Mouse (Mus musculus) neural tube, embryonic 14.5 days (tissue): Measurements from ENCODE around the gene Usp21. TPM values are rescaled to one million over a fixed set of nuclear protein-coding genes. Genes with fewer than 3 reads are reported as not detected.
"Not testable (repeated sequence)": the region's sequence is repeated elsewhere in the genome, so short reads cannot be mapped to it uniquely, and the experiment has no call there.

Source experiments
- ATAC-seq: fragments of 200-750 bp; cut with Nextera tagmentation; 2 replicates; pipeline ENCODE4 v1.8.0; 2017; ENCODE audit warnings: low read depth, mild to moderate bottlenecking, moderate TSS enrichment, moderate library complexity
- H3K27ac ChIP-seq: fragments of 300-500 bp; sonication (generic); 2 replicates; pipeline ENCODE4 v1.5.1; 2014; ENCODE audit warnings: low read depth, mild to moderate bottlenecking, control low read depth, low read length, moderate library complexity, mixed read lengths
- H3K27me3 ChIP-seq: fragments of 300-500 bp; sonication (generic); 2 replicates; pipeline ENCODE4 v1.6.1; 2014; ENCODE audit warnings: low read length; ENCODE audit not compliant: control insufficient read depth, insufficient read depth
- H3K36me3 ChIP-seq: fragments of 300-500 bp; sonication (generic); 2 replicates; pipeline ENCODE4 v1.6.1; 2014; ENCODE audit warnings: low read length, mixed read lengths; ENCODE audit not compliant: control insufficient read depth, insufficient read depth
- H3K4me1 ChIP-seq: fragments of 300-500 bp; sonication (generic); 2 replicates; pipeline ENCODE4 v1.6.1; 2014; ENCODE audit warnings: low read length; ENCODE audit not compliant: control insufficient read depth, insufficient read depth
- H3K4me2 ChIP-seq: fragments of 300-500 bp; sonication (generic); 2 replicates; pipeline ENCODE4 v1.6.1; 2014; ENCODE audit warnings: mild to moderate bottlenecking, low read depth, low read length, control low read depth
- H3K4me3 ChIP-seq: fragments of 300-500 bp; sonication (generic); 2 replicates; pipeline ENCODE4 v1.5.1; 2014; ENCODE audit warnings: low read depth, low read length, control low read depth, mixed read lengths
- H3K9ac ChIP-seq: fragments of 300-500 bp; sonication (generic); replicated peaks from 2 replicates; pipeline ENCODE4 v1.6.1; 2014; ENCODE audit warnings: low read depth, mild to moderate bottlenecking, control low read depth, low read length, mixed read lengths
- H3K9me3 ChIP-seq: fragments of 300-500 bp; sonication (generic); 2 replicates; pipeline ENCODE4 v1.6.1; 2016; ENCODE audit warnings: low read length; ENCODE audit not compliant: control insufficient read depth
- WGBS: fragments of 180-500 bp; shearing (Covaris S2); extraction: QIAGEN DNeasy Blood & Tissue Kit; methylation state at CpG from one replicate; pipeline ENCODE4 v1.1.7; 2014; 5-methylcytosine and 5-hydroxymethylcytosine counted together
- polyA plus RNA-seq: library from polyadenylated mRNA; unstranded; fragments of >200 nt; fragmentation: Nextera tagmentation; extraction: Ambion mirVana; gene quantifications from 2 replicates; pipeline ENCODE4 v1.2.1, GENCODE M21; 2014

The Usp21 gene
- polyA plus RNA-seq, 1 experiment from 2014 or later: 76.8 TPM

DNA sequence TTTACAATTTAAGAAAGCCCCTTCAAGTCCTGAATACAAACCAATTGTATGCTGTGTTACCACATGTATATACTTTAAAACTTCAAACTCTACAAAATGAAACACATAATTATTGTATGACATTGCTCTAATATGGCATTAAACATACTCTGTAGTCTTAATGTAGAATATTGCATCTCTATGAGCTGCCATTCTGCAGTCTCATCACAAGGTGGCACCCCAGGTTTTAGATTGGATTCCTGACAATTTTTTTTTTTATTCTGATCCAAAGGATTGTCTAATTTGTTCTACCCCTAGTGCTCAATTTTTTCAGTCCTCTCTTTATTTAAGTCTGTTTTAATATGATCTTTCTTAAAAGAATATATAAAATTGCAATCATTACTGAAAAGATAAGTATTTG lies 33.6 kb upstream of the Usp21 start:
- no peak overlapping the region for H3K9ac ChIP-seq
- no peaks in the 10 kb centered on the region for H3K27me3 ChIP-seq
- H3K36me3 ChIP-seq: no peaks in the 10 kb centered on the region
- no peak overlapping the region for H3K4me2 ChIP-seq
- no peaks in the 10 kb centered on the region for H3K4me1 ChIP-seq
- H3K4me3 ChIP-seq: no peak overlapping the region
- no peaks in the 10 kb centered on the region for H3K9me3 ChIP-seq
- H3K27ac ChIP-seq: no peak overlapping the region
- ATAC-seq: no peak

DNA sequence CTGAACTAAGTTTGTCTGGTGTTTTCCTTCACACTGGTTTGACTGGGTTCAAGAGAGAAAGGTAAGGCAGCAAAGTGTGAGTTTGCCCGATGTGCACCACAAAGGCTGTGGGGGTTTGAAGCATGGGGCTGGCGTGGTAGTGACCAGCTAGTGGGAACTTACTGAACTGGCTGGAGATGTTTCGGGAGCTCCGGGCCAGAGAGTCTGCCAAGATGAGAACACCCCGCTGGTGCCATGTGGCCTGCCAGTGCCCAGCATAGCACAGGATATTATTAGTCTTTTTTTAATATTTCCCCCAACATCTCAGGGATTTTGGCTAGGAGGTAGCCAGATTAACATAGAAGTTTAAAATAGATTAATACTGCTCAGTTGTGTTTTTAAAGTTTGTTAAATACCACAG lies 32.4 kb upstream of the Usp21 start:
- 19% methylated on average over 5 of the region's 5 CpGs for WGBS
- Histone ChIP-seq H3K4me3 (no peak overlapping the region), H3K9me3 (no peaks in the 10 kb centered on the region), H3K27ac (no peak overlapping the region), H3K36me3 (no peaks in the 10 kb centered on the region), H3K4me1 (no peaks in the 10 kb centered on the region), H3K4me2 (no peak overlapping the region), H3K9ac (no peak overlapping the region), H3K27me3 (no peaks in the 10 kb centered on the region)
- no peak for ATAC-seq

DNA sequence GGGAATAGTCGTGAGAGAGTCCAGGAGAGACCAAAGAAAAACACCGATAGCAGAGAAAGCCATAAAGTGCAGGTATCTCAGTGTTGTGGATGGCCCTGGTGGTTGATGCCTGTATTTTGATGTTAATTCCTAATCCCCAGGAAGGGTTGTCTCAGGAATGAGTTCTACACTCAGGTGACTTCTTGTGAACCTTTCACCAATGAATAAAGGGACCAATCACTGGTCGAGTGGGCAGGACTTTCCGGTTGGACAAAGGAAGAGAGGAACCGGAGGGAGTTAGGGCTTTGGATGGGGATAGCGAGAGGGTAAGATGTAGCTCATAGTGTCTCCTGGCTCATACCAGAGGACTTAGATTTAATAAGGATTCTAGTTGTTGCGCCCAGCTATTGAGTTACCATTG lies 32.0 kb upstream of the Usp21 start:
- Histone ChIP-seq H3K4me2 (no peak overlapping the region), H3K9ac (no peak overlapping the region), H3K9me3 (no peaks in the 10 kb centered on the region), H3K4me3 (no peak overlapping the region), H3K36me3 (no peaks in the 10 kb centered on the region), H3K4me1 (no peaks in the 10 kb centered on the region), H3K27me3 (no peaks in the 10 kb centered on the region), H3K27ac (no peak overlapping the region)
- 9% methylated on average over 7 of the region's 7 CpGs for WGBS
- ATAC-seq: no peak

DNA sequence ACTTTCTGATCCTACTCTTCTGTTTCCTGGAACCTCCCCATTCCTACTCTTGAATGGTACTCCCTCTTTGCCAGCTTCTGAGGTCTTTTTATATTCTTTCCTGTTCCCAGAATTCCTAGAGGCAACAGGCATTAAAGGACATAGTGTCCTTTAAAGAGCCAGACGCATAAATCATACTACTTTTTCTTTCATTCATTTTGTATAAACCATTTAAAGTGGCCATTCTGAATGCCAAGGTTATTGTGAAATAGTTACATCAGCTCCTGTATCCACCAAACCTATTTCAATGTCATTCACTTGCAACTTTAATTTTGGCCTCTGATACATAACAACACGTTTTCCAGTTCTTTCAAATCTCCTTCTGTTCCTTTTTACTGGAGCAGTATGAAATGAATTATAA lies 21.5 kb upstream of the Usp21 start:
- no peak overlapping the region for H3K27ac ChIP-seq
- no peak overlapping the region for H3K9ac ChIP-seq
- ATAC-seq: no peak
- no peak overlapping the region for H3K4me2 ChIP-seq
- H3K4me1 ChIP-seq: no peaks in the 10 kb centered on the region
- H3K36me3 ChIP-seq: no peaks in the 10 kb centered on the region
- H3K9me3 ChIP-seq: no peaks in the 10 kb centered on the region
- H3K27me3 ChIP-seq: no peaks in the 10 kb centered on the region
- H3K4me3 ChIP-seq: no peak overlapping the region
- 71% methylated on average over 2 of the region's 2 CpGs for WGBS

DNA sequence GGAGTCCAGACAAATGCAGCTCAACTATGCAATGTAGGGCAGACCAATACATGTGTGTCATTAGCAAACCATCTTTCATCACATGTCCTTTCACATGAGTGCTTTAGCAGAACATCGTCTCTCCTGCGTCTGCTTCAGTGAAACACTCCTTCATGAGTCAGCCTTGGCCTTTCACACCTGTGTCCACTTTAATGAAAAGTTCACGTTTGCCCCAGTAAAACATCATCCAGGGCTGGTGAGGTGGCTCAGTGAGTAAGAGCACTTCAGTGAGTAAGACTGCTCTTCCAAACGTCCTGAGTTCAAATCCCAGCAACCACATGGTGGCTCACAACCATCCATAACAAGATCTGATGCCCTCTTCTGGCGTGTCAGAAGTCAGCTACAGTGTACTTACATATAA lies 18.4 kb upstream of the Usp21 start:
- 70% methylated on average over 5 of the region's 5 CpGs for WGBS
- H3K9ac ChIP-seq, ATAC-seq, H3K4me3 ChIP-seq, H3K27me3 ChIP-seq, H3K9me3 ChIP-seq, H3K4me1 ChIP-seq, H3K36me3 ChIP-seq, H3K4me2 ChIP-seq, H3K27ac ChIP-seq: not testable (repeated sequence)

DNA sequence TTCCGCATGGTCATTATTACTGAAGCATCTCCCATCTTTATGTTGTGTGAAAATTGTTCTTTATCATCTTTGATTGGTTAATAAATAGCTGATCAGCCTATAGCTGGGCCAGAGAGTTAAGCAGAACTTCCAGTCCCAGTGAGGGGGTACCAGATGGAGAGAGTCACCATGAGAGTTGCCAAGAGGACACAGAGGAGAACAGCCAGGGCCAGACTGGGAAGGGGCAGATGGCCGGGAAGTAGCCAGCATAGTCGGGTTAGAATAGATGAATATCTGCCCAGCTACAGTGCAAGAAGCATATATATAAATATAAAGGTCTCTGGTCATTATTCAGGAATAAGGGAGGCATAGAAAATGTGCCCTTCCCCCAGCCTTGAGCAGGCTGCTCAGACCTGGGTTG lies 10.4 kb upstream of the Usp21 start:
- no peaks in the 10 kb centered on the region for H3K9me3 ChIP-seq
- no peak overlapping the region for H3K9ac ChIP-seq
- 75% methylated on average over 3 of the region's 3 CpGs for WGBS
- no peak for ATAC-seq
- no peaks in the 10 kb centered on the region; the same call in 1 of the 2 replicates for H3K27me3 ChIP-seq
- no peak overlapping the region for H3K27ac ChIP-seq
- H3K4me2 ChIP-seq: no peak overlapping the region
- H3K36me3 ChIP-seq: no peaks in the 10 kb centered on the region
- H3K4me3 ChIP-seq: no peak overlapping the region
- peaks cover 7% of the 10 kb centered on the region for H3K4me1 ChIP-seq

DNA sequence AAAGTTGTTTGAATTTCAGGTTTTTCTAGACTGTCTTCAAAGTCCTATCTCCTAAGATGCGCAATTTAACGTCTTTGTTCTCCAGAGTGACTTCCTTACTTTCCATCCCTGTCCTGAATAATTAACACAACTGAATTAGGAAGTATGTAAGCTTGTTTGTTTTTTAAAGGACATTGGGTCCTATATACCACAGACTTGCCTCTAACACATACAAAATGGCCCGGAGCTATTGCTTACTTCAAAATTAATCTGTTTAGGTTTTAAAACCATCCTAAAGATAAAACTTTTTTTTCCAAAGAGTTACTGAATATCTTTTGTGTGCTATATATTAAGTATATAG lies 7.2 kb upstream of the Usp21 start:
- no peaks in the 10 kb centered on the region; the same call in 1 of the 2 replicates for H3K27me3 ChIP-seq
- peak; percentile 58; the same call in 1 of the 2 replicates for ATAC-seq
- H3K9ac ChIP-seq: peak overlapping the region; percentile 89
- peak overlapping the region; percentile 72 for H3K4me3 ChIP-seq
- H3K9me3 ChIP-seq: no peaks in the 10 kb centered on the region
- no peaks in the 10 kb centered on the region for H3K36me3 ChIP-seq
- H3K4me1 ChIP-seq: peaks cover 8% of the 10 kb centered on the region
- peak overlapping the region; percentile 95 for H3K27ac ChIP-seq
- 20% methylated on average over 3 of the region's 3 CpGs for WGBS
- peak overlapping the region; percentile 65 for H3K4me2 ChIP-seq

DNA sequence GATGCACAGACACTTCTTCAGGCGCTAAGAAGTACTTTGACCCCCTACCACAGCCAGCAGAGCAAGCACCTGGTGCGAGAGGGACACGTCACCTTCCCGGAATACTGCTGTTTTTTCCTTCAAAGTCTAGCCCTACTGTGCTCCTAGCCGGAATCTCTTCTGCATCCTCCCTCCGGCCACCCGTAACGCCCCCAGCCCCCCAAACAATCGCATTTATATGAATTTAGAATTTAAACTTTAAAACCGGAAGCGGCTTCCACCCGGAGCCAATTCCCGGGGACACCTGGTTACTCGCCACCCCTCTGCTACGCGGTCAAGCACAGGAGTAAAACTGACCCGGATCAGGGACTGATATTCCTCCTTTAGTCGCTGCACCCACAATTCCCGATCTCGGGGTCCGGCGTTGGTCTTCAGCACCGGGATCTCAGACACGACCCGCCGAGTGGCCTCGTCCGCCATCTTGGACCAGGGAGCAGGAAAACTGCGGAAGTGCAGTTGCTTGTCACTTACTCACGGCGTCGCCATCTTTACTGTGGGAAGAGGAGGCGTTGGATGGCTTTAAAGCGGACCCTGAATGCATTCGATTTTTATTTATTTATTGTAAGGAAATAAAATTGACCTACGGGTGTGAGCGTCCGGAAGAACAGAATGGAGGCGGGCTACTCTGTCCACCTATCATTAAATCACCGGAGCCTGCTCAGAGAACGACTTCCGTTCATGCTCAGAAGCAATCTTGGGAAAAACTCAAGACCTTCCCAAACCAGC lies 6.7 kb upstream of the Usp21 start, which contains the start of gene Ufc1:
TSS of gene Ufc1 (minus strand) at position 727 of the 765 bp plus-strand sequence.
- Histone ChIP-seq H3K36me3 (no peaks in the 10 kb centered on the region; the same call in 1 of the 2 replicates), H3K27ac (peak within 1 kb of the TSS; percentile 95), H3K4me2 (peak within 1 kb of the TSS; percentile 65), H3K4me3 (peak within 1 kb of the TSS; percentile 72), H3K9me3 (no peaks in the 10 kb centered on the region), H3K27me3 (no peaks in the 10 kb centered on the region; the same call in 1 of the 2 replicates), H3K9ac (peak within 1 kb of the TSS; percentile 89), H3K4me1 (peaks cover 8% of the 10 kb centered on the region)
- peak; percentile 84 for ATAC-seq
- under 1% methylated on average over 42 of the region's 42 CpGs for WGBS

DNA sequence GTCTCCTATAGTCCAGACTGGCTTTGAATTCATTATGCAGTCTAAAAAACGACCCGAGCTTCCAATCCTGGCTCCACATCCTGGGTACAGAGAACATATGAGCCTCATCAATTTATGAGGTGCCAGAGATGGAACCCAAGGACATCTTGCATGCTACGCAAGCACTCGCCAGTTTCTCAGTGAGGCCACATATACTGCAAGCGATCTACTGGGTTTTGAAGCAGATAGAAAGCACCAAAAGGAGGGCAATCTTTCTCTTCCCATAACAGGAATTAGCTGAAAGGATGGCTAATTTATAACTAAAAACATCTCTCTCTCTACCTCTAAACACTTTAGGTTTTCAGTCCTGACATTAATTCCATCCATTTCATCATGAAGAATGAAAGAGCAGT lies 6.1 kb upstream of the Usp21 start:
- Histone ChIP-seq H3K36me3 (no peaks in the 10 kb centered on the region; the same call in 1 of the 2 replicates), H3K4me1 (peaks cover 8% of the 10 kb centered on the region), H3K9me3 (no peaks in the 10 kb centered on the region), H3K4me2 (peak overlapping the region; percentile 65), H3K4me3 (peak overlapping the region; percentile 72), H3K27me3 (no peaks in the 10 kb centered on the region; the same call in 1 of the 2 replicates), H3K27ac (peak overlapping the region; percentile 95), H3K9ac (peak overlapping the region; percentile 89)
- no peak for ATAC-seq
- WGBS: 34% methylated on average over 5 of the region's 5 CpGs
